Mouse (Mus musculus) cerebellum, adult 2 months (tissue): ENCODE results near the gene Arhgap19. TPM values are rescaled to one million over a fixed set of nuclear protein-coding genes. Genes with fewer than 3 reads are reported as not detected.
A peak's percentile ranks its signal among the peaks of the same experiment; 100 is the strongest.

Experiments
- DNase-seq, 2 experiments: peaks; one replicate each; pipeline ENCODE4 v3.0.0; 2021
- H3K27ac ChIP-seq: fragments of 200-500 bp; 2 replicates; pipeline ENCODE4 v1.5.1; 2012; ENCODE audit warnings: low read length, control low read depth, inconsistent platforms; ENCODE audit not compliant: insufficient read depth
- H3K27me3 ChIP-seq: fragments of 200-500 bp; 2 replicates; pipeline ENCODE4 v1.6.1; 2012; ENCODE audit warnings: inconsistent platforms, mild to moderate bottlenecking, low read length, moderate library complexity; ENCODE audit not compliant: control insufficient read depth, insufficient read depth
- H3K4me1 ChIP-seq: fragments of 200-500 bp; 2 replicates; pipeline ENCODE4 v1.6.1; 2011; ENCODE audit warnings: low read length; ENCODE audit not compliant: control insufficient read depth, insufficient read depth
- H3K4me3 ChIP-seq: fragments of 200-500 bp; replicated peaks from 2 replicates; pipeline ENCODE3; 2011; ENCODE audit warnings: mild to moderate bottlenecking, low read depth, low read length, control low read depth; ENCODE audit not compliant: insufficient read depth
- CTCF ChIP-seq: fragments of 200-500 bp; IDR thresholded peaks from 2 replicates; pipeline ENCODE4 v1.5.1; 2011; ENCODE audit warnings: low read depth, mild to moderate bottlenecking, control low read depth, low read length, moderate library complexity, borderline replicate concordance; ENCODE audit not compliant: insufficient read depth
- POLR2A ChIP-seq: fragments of 200-500 bp; IDR thresholded peaks from 2 replicates; pipeline ENCODE4 v1.6.1; 2011; ENCODE audit warnings: low read length, control low read depth, borderline replicate concordance; ENCODE audit not compliant: insufficient read depth
- WGBS: fragments of 180-500 bp; shearing (Covaris S2); methylation state at CpG from one replicate; pipeline ENCODE4 v1.1.7; 2018; 5-methylcytosine and 5-hydroxymethylcytosine counted together
- polyA plus RNA-seq: library from polyadenylated mRNA; depleted of rRNA; stranded (reverse); fragments of >200 nt; gene quantifications from 2 replicates; pipeline ENCODE4 v1.2.3, GENCODE M21; 2012

Gene Arhgap19
- polyA plus RNA-seq, 1 experiment: 2.4 TPM

DNA sequence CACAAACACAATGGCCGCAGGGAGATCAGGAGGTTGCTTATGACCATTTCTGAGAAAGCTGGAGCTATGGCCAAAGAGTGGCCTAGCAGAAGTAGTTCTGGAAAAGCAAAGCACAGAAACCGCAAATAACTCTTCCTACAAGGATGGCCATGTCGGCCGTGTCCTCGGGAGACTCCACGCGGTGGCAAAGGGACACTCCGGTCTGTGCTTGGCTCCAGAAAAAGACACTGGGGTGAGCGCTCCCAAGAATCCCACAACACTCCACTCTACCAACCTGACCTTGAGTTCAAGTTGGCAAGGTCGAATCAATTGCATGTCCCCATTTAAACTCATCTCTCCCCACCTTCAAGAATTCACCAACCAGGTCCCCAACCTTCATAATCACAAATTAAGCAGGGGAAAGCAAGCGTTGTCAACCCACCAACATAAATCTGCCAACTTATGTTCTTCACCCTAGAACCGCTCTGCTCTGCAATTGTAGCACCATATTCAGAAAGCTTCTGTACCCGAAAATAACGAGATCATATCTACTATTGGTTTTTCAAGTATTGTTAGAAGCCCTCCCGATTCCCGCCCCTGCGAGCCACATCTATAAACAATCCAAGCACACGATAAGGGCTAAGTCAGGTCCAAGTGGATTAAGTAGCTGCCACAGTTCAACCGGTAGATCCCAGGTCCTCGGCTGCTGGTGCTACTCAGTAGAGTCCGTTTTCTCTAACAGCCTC lies 44.7 kb upstream of the Arhgap19 start:
- no peak for TF ChIP-seq POLR2A
- peak; percentile 40; the same call in 1 of the 2 replicates for TF ChIP-seq CTCF
- Histone ChIP-seq H3K27ac (no peak overlapping the region), H3K4me1 (peaks cover 4% of the 10 kb centered on the region), H3K27me3 (no peaks in the 10 kb centered on the region), H3K4me3 (peak overlapping the region; percentile 64)
- DNase-seq: peak; percentile 50 to 57
- whole genome bisulfite sequencing: 3% methylated on average over 21 of the region's 21 CpGs

DNA sequence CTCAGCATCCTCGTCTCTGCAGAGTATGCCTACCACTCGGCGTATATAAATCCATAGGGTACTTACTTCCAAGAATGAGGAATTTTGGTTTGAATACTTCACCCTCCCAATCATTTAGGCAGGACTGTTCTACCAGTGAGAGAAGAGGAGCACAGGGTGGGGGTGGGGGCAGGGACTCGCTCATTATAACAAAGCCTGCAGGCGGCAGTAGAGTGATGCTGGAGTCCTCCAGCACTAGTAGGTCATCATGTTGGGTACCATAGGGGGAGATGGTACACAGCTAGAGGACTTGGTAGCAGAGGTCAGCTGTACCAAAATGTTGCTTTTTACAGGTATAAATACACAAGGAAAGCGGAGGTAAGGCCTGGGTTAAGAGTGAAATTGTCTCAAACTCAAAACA lies 42.5 kb upstream of the Arhgap19 start:
- TF ChIP-seq POLR2A (no peak), CTCF (peak; percentile 24; the same call in 1 of the 2 replicates)
- 80% methylated on average over 6 of the region's 6 CpGs for WGBS
- Histone ChIP-seq H3K27me3 (no peaks in the 10 kb centered on the region), H3K4me1 (peaks cover 9% of the 10 kb centered on the region), H3K4me3 (no peak overlapping the region), H3K27ac (no peak overlapping the region)
- DNase-seq: no peak

DNA sequence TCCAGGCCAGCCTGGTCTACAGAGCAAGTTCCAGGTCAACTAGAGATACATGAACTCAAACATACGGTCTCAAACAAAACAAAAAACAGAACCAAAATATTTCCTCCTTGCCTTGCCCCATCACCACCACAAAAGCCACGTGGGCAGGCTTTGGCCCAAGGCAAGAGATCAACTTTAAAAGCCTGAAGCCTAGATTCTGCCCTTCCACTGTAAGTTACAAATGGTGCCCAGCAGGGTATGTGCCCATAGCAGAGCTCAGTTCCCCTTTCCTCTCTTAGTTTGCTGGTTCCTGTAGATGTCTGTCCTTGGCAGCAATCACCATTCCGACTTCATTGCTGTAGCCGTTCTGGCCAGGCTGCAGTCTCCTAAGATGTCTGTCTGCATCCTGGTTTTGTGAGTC lies 40.9 kb upstream of the Arhgap19 start:
- Histone ChIP-seq H3K27me3 (no peaks in the 10 kb centered on the region), H3K27ac (no peak overlapping the region), H3K4me1 (peaks cover 9% of the 10 kb centered on the region), H3K4me3 (no peak overlapping the region)
- 41% methylated on average over 4 of the region's 4 CpGs for WGBS
- DNase-seq: no peak
- TF ChIP-seq CTCF: no peak
- no peak for TF ChIP-seq POLR2A

DNA sequence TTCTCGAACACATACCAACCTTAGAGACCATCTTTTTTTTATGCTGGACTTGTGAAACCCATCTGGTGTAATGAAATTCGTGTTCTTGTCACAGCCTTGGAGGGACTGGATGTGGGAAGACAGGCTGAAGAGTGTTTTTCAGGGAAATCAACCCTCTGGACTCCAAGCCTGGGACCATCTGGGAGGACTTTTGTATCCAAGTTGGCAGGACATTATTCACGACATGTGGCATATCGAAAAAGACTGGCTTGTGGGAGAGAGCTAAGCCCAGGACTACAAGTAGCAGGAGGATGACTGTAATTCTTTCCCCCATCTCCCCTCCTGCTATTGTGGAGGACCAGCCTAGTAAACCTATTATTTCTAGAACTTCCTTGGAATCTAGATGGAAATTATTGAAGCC lies 40.3 kb upstream of the Arhgap19 start:
- TF ChIP-seq POLR2A: no peak
- no peak for TF ChIP-seq CTCF
- 15% methylated on average over 4 of the region's 4 CpGs for WGBS
- Histone ChIP-seq H3K4me1 (peaks cover 9% of the 10 kb centered on the region), H3K4me3 (no peak overlapping the region), H3K27ac (no peak overlapping the region), H3K27me3 (no peaks in the 10 kb centered on the region)
- peak; percentile 48 to 76 for DNase-seq

DNA sequence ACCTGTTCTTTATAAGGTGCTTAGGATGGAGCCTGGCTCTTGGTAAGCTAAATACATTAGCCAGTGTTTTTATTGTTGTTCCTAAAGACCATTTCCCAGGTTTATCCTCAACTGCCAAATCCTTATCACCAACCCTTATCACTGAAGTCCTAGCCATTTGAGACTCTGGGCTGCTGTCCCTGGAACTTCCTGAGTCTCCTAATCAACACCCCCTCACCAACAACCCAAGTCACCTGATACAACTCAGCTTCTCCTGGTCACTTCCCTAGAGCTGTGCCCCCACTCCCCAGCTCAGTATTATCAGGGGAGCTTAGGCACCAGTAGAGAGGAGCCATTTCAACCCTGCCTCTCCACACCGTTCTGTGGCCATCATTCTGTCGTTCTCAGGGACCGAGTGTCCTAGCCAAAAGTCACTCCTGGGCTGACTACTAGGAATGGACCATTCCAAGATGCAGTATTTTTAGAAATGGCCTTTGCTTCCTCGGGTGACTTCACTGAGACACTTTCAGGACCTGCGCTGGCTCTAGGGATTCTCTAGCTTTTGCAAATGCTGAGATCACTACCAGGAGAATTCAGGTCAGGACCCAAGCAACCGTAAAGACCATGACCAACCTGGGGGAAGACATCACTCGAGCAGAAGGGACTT lies 39.4 kb upstream of the Arhgap19 start:
- Histone ChIP-seq H3K27ac (no peak overlapping the region), H3K27me3 (no peaks in the 10 kb centered on the region), H3K4me3 (no peak overlapping the region), H3K4me1 (peaks cover 9% of the 10 kb centered on the region)
- no peak for TF ChIP-seq CTCF
- no peak for TF ChIP-seq POLR2A
- WGBS: 24% methylated on average over 7 of the region's 7 CpGs
- no peak for DNase-seq

DNA sequence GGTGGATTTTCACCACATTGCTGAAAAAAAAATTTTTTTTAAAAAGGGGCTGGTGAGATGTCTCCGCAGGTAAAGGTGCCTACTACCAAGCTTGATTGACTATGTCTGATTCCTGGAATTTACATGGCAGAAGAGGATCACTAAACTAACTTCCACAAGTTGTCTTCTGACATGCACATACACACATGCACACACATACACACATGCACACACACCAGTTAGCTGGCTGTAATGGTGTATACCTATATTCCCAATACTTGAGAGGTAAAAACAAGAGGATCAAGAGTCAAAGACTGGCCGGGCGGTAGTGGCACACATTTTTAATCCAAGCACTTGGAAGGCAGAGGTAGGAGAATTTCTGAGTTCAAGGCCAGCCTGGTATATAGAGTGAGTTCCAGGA lies 37.8 kb upstream of the Arhgap19 start:
- no peaks in the 10 kb centered on the region for H3K27me3 ChIP-seq
- H3K4me1 ChIP-seq: peaks cover 5% of the 10 kb centered on the region; the same call in 1 of the 2 replicates
- H3K27ac ChIP-seq: no peak overlapping the region
- TF ChIP-seq CTCF (no peak), POLR2A (no peak)
- no peak for DNase-seq
- over 99% methylated on average over 3 of the region's 3 CpGs for WGBS
- no peak overlapping the region for H3K4me3 ChIP-seq

DNA sequence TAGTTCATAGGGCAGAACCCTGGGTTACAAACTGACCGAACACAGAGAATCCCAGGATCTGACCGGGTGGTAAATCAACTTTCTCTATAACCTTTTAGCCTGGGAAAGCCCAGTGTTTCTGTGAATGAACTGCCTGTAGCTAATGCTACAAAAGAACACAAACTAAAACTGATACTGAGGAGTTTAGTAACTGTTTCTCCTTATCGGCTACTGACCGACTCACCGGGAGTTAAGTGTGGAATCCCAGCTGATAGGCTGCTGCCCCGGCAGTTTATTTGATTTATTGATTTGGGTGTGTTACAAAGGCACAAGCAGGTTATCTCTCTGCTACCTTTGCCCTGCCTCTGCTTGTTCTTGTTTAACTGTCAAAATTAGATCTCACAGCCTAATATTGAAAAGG lies 37.0 kb upstream of the Arhgap19 start:
- no peak for DNase-seq
- Histone ChIP-seq H3K27ac (no peak overlapping the region), H3K4me3 (no peak overlapping the region), H3K4me1 (peaks cover 5% of the 10 kb centered on the region; the same call in 1 of the 2 replicates), H3K27me3 (no peaks in the 10 kb centered on the region)
- WGBS: 93% methylated on average over 6 of the region's 6 CpGs
- TF ChIP-seq CTCF: no peak
- no peak for TF ChIP-seq POLR2A

DNA sequence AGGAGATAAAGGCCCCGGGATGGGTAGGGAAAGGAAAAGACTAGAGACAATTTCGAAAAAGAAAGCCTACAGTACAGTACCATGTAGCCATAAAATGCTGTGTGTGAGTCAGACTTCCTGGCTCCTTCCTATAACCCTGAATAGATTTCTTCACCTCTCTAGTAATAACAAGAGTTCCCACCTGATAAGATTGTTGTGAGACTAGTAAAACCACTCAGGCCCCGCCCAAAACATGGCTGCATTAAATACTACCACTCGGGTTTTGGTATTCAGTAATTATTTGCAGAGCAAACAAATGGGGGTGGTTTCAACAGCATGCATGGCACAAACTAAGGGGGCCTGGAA lies 36.0 kb upstream of the Arhgap19 start:
- DNase-seq: no peak
- TF ChIP-seq POLR2A (no peak), CTCF (no peak)
- Histone ChIP-seq H3K4me1 (peaks cover 8% of the 10 kb centered on the region), H3K27ac (no peak overlapping the region), H3K4me3 (no peak overlapping the region), H3K27me3 (no peaks in the 10 kb centered on the region)
- WGBS: 78% methylated on average over 4 of the region's 4 CpGs
